Mouse (Mus musculus) left cerebral cortex, adult 18-20 months (tissue): ENCODE data around the gene Olfr498. TPM values are rescaled to one million over a fixed set of nuclear protein-coding genes. Genes with fewer than 3 reads are reported as not detected.

Experiments used
- DNase-seq, 2 experiments: peaks; one replicate each; pipeline ENCODE4 v3.0.0; 2021 to 2022; ENCODE audit warnings: low spot score in 2 of 2, mixed read lengths in 1 of 2
- long read RNA-seq, 2 experiments: library from polyadenylated mRNA; stranded (forward); transcript quantifications; one replicate each; pipeline ENCODE4 v2.0.0; 2021
- total RNA-seq, 2 experiments: library from RNA; stranded (reverse); gene quantifications; 2 replicates each; pipeline ENCODE4 v1.2.3; 2021

The Olfr498 gene
- total RNA-seq: not detected
- long read RNA-seq, experiment 1: 0 reads
- long read RNA-seq, experiment 2: 0 reads

DNA sequence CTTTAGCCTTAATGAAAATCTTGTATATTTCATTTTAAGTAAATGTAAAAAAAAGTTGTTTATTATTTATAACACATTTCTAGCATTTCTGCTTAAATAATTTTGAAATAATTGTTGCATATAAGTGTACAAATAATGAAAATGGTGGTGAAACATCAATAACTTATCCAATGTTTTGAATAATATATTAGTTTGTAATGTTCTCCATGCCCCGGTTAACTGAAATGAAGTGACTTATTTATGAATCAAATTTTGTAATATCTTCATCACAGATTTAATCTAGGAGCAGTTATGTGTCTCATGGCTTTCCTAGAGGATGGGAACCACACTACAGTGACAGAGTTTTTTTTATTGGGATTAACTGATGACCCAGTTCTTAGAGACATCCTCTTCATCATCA, at the start of gene Olfr498:
TSS of gene Olfr498 (plus strand) at position 301 of the 400 bp plus-strand sequence.
- DNase-seq: no peak

DNA sequence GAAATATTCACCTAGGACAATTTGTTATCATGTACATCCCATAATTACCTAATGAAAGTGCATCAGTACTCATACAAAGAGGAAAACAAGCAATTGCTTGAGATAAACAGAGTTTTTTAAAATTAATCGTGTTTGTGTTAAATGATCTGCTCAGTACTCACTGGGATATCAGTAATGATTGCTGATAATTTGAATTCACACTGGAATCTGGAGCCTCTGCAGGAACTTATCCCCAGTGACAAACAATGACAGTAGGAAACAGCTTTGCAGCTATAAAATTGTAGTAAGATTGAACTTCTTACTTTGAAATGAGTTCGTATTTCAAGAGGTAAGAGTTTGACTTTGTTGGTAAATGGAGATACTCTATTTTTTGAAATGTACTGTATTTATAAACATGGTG, 45.0 kb upstream of the Olfr498 start, which contains the start of gene Olfr497:
TSS of gene Olfr497 (plus strand) at position 301 of the 400 bp plus-strand sequence.
- no peak for DNase-seq

Other genes with a start within 250 kb of the Olfr498 start
- not detected for gene Olfr488, start 207.0 kb upstream of the Olfr498 start, total RNA-seq
- gene Olfr490, start 176.4 kb upstream of the Olfr498 start, total RNA-seq: not detected
- gene Olfr491, start 151.9 kb upstream of the Olfr498 start, total RNA-seq: not detected
- not detected for gene Olfr492, start 141.7 kb upstream of the Olfr498 start, total RNA-seq
- not detected for gene Olfr493, start 118.3 kb upstream of the Olfr498 start, total RNA-seq
- gene Olfr494, start 100.0 kb upstream of the Olfr498 start, total RNA-seq: not detected
- gene Olfr495, start 72.2 kb upstream of the Olfr498 start, total RNA-seq: not detected
- gene Olfr497, start 44.9 kb upstream of the Olfr498 start, total RNA-seq: not detected
- gene Olfr502, start 59.7 kb downstream of the Olfr498 start, total RNA-seq: not detected
- gene Olfr503, start 79.2 kb downstream of the Olfr498 start, total RNA-seq: not detected
- not detected for gene Olfr504, start 100.5 kb downstream of the Olfr498 start, total RNA-seq
- not detected for gene Olfr506, start 145.5 kb downstream of the Olfr498 start, total RNA-seq
- gene Olfr507, start 156.5 kb downstream of the Olfr498 start, total RNA-seq: not detected
- gene Olfr508, start 164.7 kb downstream of the Olfr498 start, total RNA-seq: not detected
- gene Olfr509, start 186.6 kb downstream of the Olfr498 start, total RNA-seq: not detected
- not detected for gene Olfr510, start 201.1 kb downstream of the Olfr498 start, total RNA-seq
- gene Olfr512, start 248.0 kb downstream of the Olfr498 start, total RNA-seq: not detected